Mouse (Mus musculus): ENCODE results near the gene Dennd1a. TPM values are rescaled to one million over a fixed set of nuclear protein-coding genes. Genes with fewer than 3 reads are reported as not detected.

The Dennd1a gene
- polyA plus RNA-seq, 1 experiment from 2014 or later, result 10.3 TPM

- no peaks in the 10 kb centered on the region for H3K4me1 ChIP-seq (replicated peaks; ENCODE audit: control insufficient read depth, insufficient read depth, low read length)
- no peak overlapping the region for H3K9ac ChIP-seq (ENCODE audit: low read depth, low read length)
- no peak overlapping the region for H3K4me2 ChIP-seq (replicated peaks; ENCODE audit: low read depth)
- no peak overlapping the region for H3K27ac ChIP-seq (ENCODE audit: low read depth, low read length)
- no peak for TF ChIP-seq CTCF (IDR thresholded peaks at IDR 0.05; ENCODE audit: low read depth)
- no peaks in the 10 kb centered on the region for H3K9me3 ChIP-seq (ENCODE audit: control insufficient read depth)
- ATAC-seq, result no peak
- no peak overlapping the region for H3K4me3 ChIP-seq (ENCODE audit: low read depth, low read length)
- WGBS, result 88% methylated on average over 9 of the region's 9 CpGs
- no peaks in the 10 kb centered on the region for H3K27me3 ChIP-seq (replicated peaks; ENCODE audit: control insufficient read depth, insufficient read depth, low read length)
- H3K36me3 ChIP-seq (ENCODE audit: control insufficient read depth, insufficient read depth), result no peaks in the 10 kb centered on the region
Measured at GRCm38 (mm10) chr2:38003183-38003680, 284.0 kb downstream of the Dennd1a start.

GRCm38 (mm10) chr2:38001004-38001403, 286.2 kb downstream of the Dennd1a start:
- no peak for TF ChIP-seq CTCF (IDR thresholded peaks at IDR 0.05; ENCODE audit: low read depth)
- no peaks in the 10 kb centered on the region for H3K4me1 ChIP-seq (replicated peaks; ENCODE audit: control insufficient read depth, insufficient read depth, low read length)
- H3K4me2 ChIP-seq (replicated peaks; ENCODE audit: low read depth), result no peak overlapping the region
- ATAC-seq, result no peak
- H3K27ac ChIP-seq (ENCODE audit: low read depth, low read length), result no peak overlapping the region
- H3K9me3 ChIP-seq (ENCODE audit: control insufficient read depth), result no peaks in the 10 kb centered on the region
- H3K9ac ChIP-seq (ENCODE audit: low read depth, low read length), result no peak overlapping the region
- no peaks in the 10 kb centered on the region for H3K27me3 ChIP-seq (replicated peaks; ENCODE audit: control insufficient read depth, insufficient read depth, low read length)
- no peaks in the 10 kb centered on the region for H3K36me3 ChIP-seq (ENCODE audit: control insufficient read depth, insufficient read depth)
- no peak overlapping the region for H3K4me3 ChIP-seq (ENCODE audit: low read depth, low read length)
- WGBS, result 84% methylated on average over 1 of the region's 1 CpGs

- no peak overlapping the region for H3K4me3 ChIP-seq (ENCODE audit: low read depth, low read length)
- 68% methylated on average over 3 of the region's 3 CpGs for WGBS
- H3K27me3 ChIP-seq (replicated peaks; ENCODE audit: control insufficient read depth, insufficient read depth, low read length), result no peaks in the 10 kb centered on the region
- no peak overlapping the region for H3K4me2 ChIP-seq (replicated peaks; ENCODE audit: low read depth)
- no peak for ATAC-seq
- no peak overlapping the region for H3K27ac ChIP-seq (ENCODE audit: low read depth, low read length)
- no peaks in the 10 kb centered on the region for H3K36me3 ChIP-seq (ENCODE audit: control insufficient read depth, insufficient read depth)
- no peak for TF ChIP-seq CTCF (IDR thresholded peaks at IDR 0.05; ENCODE audit: low read depth)
- no peak overlapping the region for H3K9ac ChIP-seq (ENCODE audit: low read depth, low read length)
- no peaks in the 10 kb centered on the region for H3K9me3 ChIP-seq (ENCODE audit: control insufficient read depth)
- H3K4me1 ChIP-seq (replicated peaks; ENCODE audit: control insufficient read depth, insufficient read depth, low read length), result no peaks in the 10 kb centered on the region
Measured at GRCm38 (mm10) chr2:37997966-37998365, 289.2 kb downstream of the Dennd1a start.

GRCm38 (mm10) chr2:37989091-37989490, 298.1 kb downstream of the Dennd1a start:
- ATAC-seq, result no peak
- WGBS, result 85% methylated on average over 3 of the region's 3 CpGs

GRCm38 (mm10) chr2:37988301-37988700, 298.9 kb downstream of the Dennd1a start:
- ATAC-seq, result no peak
- H3K36me3 ChIP-seq (ENCODE audit: control insufficient read depth, insufficient read depth), result 0 out of 2 replicates have a peak, but pooled peaks cover 3% of the 10 kb centered on the region
- 90% methylated on average over 1 of the region's 1 CpGs for WGBS
- no peak overlapping the region for H3K9ac ChIP-seq (ENCODE audit: low read depth, low read length)
- H3K4me1 ChIP-seq (replicated peaks; ENCODE audit: control insufficient read depth, insufficient read depth, low read length), result no peaks in the 10 kb centered on the region
- no peak overlapping the region for H3K4me3 ChIP-seq (ENCODE audit: low read depth, low read length)
- no peak overlapping the region for H3K4me2 ChIP-seq (replicated peaks; ENCODE audit: low read depth)
- no peaks in the 10 kb centered on the region for H3K27me3 ChIP-seq (replicated peaks; ENCODE audit: control insufficient read depth, insufficient read depth, low read length)
- H3K27ac ChIP-seq (ENCODE audit: low read depth, low read length), result no peak overlapping the region
- no peak for TF ChIP-seq CTCF (IDR thresholded peaks at IDR 0.05; ENCODE audit: low read depth)
- H3K9me3 ChIP-seq (ENCODE audit: control insufficient read depth), result no peaks in the 10 kb centered on the region

More at GRCm38 (mm10) chr2:37989091-37989490, 298.1 kb downstream of the Dennd1a start:
- Histone ChIP-seq H3K27ac (ENCODE audit: low read depth, low read length) (no peak overlapping the region), H3K36me3 (ENCODE audit: control insufficient read depth, insufficient read depth) (0 out of 2 replicates have a peak, but pooled peaks cover 3% of the 10 kb centered on the region), H3K9me3 (ENCODE audit: control insufficient read depth) (no peaks in the 10 kb centered on the region), H3K4me2 (replicated peaks; ENCODE audit: low read depth) (no peak overlapping the region), H3K4me1 (replicated peaks; ENCODE audit: control insufficient read depth, insufficient read depth, low read length) (no peaks in the 10 kb centered on the region), H3K4me3 (ENCODE audit: low read depth, low read length) (no peak overlapping the region), H3K9ac (ENCODE audit: low read depth, low read length) (no peak overlapping the region), H3K27me3 (replicated peaks; ENCODE audit: control insufficient read depth, insufficient read depth, low read length) (no peaks in the 10 kb centered on the region)
- TF ChIP-seq CTCF (IDR thresholded peaks at IDR 0.05; ENCODE audit: low read depth), result no peak

GRCm38 (mm10) chr2:37985690-37986222, 301.4 kb downstream of the Dennd1a start:
- Histone ChIP-seq H3K4me1 (replicated peaks; ENCODE audit: control insufficient read depth, insufficient read depth, low read length) (0 out of 2 replicates have a peak, but pooled peaks cover 4% of the 10 kb centered on the region), H3K9ac (ENCODE audit: low read depth, low read length) (no peak overlapping the region), H3K27me3 (replicated peaks; ENCODE audit: control insufficient read depth, insufficient read depth, low read length) (no peaks in the 10 kb centered on the region), H3K9me3 (ENCODE audit: control insufficient read depth) (no peaks in the 10 kb centered on the region), H3K36me3 (ENCODE audit: control insufficient read depth, insufficient read depth) (no peaks in the 10 kb centered on the region), H3K4me3 (ENCODE audit: low read depth, low read length) (no peak overlapping the region), H3K27ac (ENCODE audit: low read depth, low read length) (no peak overlapping the region), H3K4me2 (replicated peaks; ENCODE audit: low read depth) (no peak overlapping the region)
- no peak for TF ChIP-seq CTCF (IDR thresholded peaks at IDR 0.05; ENCODE audit: low read depth)
- ATAC-seq, result no peak
- WGBS, result 68% methylated on average over 5 of the region's 5 CpGs
